Mouse (Mus musculus) G1E (cell line): ENCODE measurements around the gene Amn1.

ENCODE experiments used
- CTCF ChIP-seq: IDR thresholded peaks from 2 replicates; pipeline ENCODE4 v1.5.1; 2012; ENCODE audit warnings: low read depth, low read length, inconsistent platforms, mixed read lengths
- GATA1 ChIP-seq: IDR thresholded peaks from 2 replicates; pipeline ENCODE4 v1.6.1; 2012; ENCODE audit warnings: borderline replicate concordance, low read length, inconsistent platforms, mixed read lengths
- GATA2 ChIP-seq: IDR thresholded peaks from 2 replicates; pipeline ENCODE4 v1.6.1; 2012; ENCODE audit warnings: low read depth, low read length, inconsistent platforms, borderline replicate concordance
- POLR2AphosphoS5 ChIP-seq: IDR thresholded peaks from 2 replicates; pipeline ENCODE4 v1.6.1; 2012; ENCODE audit warnings: low read depth, low read length, inconsistent platforms; ENCODE audit not compliant: insufficient replicate concordance
- TAL1 ChIP-seq: conservative IDR thresholded peaks from 2 replicates; pipeline ENCODE4 v1.6.1; 2012; ENCODE audit warnings: low read depth, low read length, inconsistent platforms, mixed read lengths

GRCm38 (mm10) chr6:149148436-149149229 lies 39.9 kb downstream of the Amn1 start:
- TF ChIP-seq CTCF = no peak
- no peak for TF ChIP-seq GATA1
- no peak for TF ChIP-seq TAL1
- no peak for TF ChIP-seq GATA2
- no peak for TF ChIP-seq POLR2AphosphoS5
